Mouse (Mus musculus) ES-Bruce4 (cell line): ENCODE data around the gene Slc48a1.

ENCODE experiments used
- CTCF ChIP-seq: IDR thresholded peaks from one replicate; pipeline ENCODE4 v1.8.1; 2011; ENCODE audit warnings: low read depth, low read length
- EP300 ChIP-seq: IDR thresholded peaks from 2 replicates; pipeline ENCODE4 v1.6.1; 2011; ENCODE audit warnings: low read depth, low read length; ENCODE audit not compliant: insufficient read depth
- POLR2A ChIP-seq: IDR thresholded peaks from one replicate; pipeline ENCODE4 v1.8.1; 2011; ENCODE audit warnings: low read length; ENCODE audit not compliant: insufficient read depth

DNA sequence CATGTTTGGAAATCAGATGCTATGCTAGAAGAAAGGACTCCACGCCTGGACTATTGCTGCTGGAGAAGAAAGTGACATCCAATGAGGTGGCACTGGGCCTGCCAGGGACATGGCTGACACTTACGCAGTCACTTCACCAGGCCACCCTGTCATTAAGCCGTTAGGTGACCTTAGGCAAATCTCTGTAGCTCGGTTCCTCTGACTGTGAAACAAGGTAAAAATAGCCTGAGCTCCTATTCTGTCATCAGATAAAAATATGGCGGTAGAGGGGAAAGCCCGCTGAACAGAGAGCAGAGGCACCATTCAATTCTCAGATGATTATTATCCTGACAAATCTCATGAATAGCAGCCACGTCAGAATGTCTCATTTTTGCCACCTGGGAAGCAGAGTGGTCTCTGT lies 36.2 kb upstream of the Slc48a1 start:
- TF ChIP-seq CTCF (no peak), POLR2A (no peak), EP300 (no peak)
